Mouse (Mus musculus): Measurements from ENCODE around the gene Frmd6. TPM values are rescaled to one million over a fixed set of nuclear protein-coding genes. Genes with fewer than 3 reads are reported as not detected.

Frmd6 gene
- 4.8 and 5.9 TPM in 2 replicates for polyA plus RNA-seq (2015; fragmentation: Nextera tagmentation; extraction: Ambion mirVana)

DNA sequence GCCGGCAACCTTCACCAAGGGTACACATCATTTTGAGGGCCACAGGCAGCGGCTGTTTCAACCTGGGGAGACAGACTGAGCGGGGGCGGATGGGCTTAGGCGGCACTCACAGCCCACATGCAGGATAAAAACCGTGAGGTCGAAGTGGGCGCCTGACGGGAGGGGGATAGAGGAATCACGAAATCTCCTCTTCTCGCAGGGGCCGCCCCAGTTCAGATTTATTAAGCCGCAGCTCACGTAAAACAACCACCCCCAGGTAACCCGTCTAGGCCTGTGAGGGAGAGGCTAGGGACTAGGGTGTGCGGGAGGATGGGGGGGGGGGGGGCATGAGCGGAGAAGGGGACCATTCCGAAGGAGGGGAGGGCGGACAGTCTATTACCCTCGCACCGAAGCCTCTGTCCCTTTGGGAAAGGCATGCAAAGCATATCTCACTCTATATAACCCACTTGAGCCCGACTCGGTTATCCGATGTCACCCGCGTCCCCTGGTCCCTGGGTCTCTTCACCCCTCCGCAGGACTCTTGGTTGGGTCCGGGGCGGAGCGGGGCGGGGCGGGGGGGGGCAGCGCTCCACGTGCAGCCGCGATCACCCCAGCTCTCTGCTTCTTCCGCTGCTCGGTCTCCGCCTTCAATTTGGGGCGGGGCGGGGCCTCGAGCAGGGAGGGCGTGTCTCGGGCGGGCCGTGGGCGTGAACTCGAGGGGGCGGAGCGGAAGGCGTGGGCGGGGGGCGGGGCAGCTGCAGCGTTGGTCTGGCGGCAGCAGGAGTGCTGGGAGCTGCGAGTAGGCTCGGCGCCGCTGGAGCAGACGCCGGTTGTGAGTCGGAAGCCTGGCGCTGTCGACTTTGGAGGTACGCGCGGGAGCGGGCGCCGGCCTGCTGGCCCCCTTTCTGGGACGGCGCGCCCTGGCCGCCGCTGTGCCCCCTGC is at the start of gene Frmd6:
Gene Frmd6, plus strand, starts transcription at position 786 of the 922 bp plus-strand sequence.

DNA sequence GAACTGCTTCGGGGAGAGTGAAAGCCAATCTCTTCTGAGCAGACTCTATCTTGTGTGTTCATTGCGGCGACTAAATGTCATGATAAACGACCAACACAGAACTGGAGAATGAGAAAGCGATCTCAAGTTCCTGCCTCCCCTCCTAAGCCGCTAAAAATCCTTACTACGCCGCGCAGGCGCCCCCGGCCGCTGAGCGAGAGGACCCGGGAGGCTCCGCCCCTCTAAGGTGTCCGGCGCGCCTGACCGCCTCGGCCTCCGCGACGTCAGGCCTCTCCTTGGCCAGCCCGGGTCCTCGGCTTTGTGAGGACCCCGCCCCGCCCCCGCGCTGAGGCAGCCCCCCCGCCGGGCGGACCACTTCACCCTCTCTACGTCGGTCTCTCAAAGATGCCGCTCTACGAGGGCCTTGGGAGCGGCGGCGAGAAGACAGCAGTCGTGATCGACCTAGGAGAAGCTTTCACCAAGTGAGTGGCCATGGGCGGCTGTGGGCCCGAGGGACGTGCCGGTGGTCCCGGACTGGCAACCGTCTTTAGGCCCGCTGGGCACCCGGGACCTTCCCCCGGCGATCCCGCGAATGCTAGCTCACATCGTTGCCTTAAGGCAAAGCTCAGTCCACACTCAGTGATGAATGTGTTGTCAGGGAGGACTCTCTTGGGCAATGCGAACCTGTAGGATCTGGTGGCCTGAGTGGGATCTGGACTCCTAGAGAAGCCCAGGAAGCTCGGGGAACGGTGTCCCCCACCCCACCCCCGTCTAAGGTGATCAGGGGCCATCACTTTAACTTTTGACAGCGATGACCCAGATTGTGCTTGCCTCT is 112.5 kb downstream of the Frmd6 start, which contains the start of gene Actr10:
Gene Actr10, plus strand, starts transcription at position 287 of the 814 bp plus-strand sequence.

Other genes with a start within 250 kb of the Frmd6 start
- 131 and 138 TPM in 2 replicates for gene Actr10, start 112.3 kb downstream of the Frmd6 start, polyA plus RNA-seq (2015; fragmentation: Nextera tagmentation; extraction: Ambion mirVana)
- 422 and 425 TPM in 2 replicates for gene Psma3, start 149.1 kb downstream of the Frmd6 start, polyA plus RNA-seq (2015; fragmentation: Nextera tagmentation; extraction: Ambion mirVana)
- gene Arid4a, start 190.5 kb downstream of the Frmd6 start, polyA plus RNA-seq (2015; fragmentation: Nextera tagmentation; extraction: Ambion mirVana) = 39.8 and 44.3 TPM in 2 replicates